Mouse (Mus musculus) right cerebral cortex, postnatal 36 days (tissue): Measurements from ENCODE around the gene Gm4881.

Experiments
- DNase-seq, 2 experiments: peaks; one replicate each; pipeline ENCODE4 v3.0.0; 2022; ENCODE audit warnings: low spot score in 2 of 2, mixed read lengths in 1 of 2

Gm4881 gene

DNA sequence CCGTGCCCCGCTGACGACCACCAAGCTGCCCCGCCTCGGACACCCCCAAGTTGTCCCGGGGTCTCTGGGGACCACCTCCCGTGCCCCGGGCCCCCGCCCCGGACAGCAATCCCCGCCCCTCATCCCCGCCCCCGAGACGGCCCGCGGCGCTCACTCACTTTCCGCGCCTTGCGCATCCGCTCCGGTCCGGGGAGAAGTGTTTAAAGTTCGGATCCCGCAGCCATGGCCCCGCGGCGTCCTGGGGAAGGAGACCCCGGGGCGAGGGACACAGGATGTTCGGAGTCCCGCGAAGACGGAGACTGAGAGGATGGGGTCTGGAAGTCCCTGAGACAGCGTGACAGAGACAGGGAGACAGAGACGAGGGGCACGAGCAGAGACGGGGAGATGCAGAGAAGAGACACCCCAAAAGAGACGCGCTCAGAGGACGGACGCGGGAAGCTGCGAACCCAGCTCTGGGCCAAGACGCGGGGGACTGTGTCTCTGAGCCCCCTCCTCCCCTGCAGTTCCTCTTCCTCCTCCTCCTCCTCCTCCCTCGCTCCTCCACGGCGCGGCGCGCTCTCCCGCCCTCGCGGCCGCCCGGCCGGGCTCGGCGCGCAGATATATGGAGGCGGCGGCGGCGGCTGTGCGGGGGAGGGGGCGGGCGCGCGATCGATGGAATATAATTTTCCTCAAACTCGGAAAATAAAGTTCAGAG, at the start of gene Gm4881:
Gene Gm4881, minus strand, starts transcription at position 238 of the 694 bp plus-strand sequence.
- DNase-seq: no peak

DNA sequence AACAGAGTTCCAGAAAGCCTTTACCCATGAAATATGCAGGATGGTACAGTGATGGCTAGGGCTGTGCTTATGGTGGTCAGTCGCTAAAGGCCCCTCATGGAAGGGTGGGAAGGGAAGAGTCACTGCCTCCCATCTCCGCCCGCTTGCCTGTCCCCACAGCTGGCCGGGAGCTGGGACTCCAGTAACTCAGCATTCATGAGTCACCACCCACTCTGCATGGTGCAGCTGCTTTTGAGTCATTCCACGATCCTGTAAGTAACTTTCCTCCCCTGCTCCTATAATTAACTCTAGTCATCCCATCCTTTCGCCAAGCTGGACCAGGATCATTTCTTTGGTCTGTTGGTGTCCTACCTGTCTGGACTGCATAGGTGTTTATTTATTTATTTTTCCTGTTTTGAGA, 48.8 kb upstream of the Gm4881 start:
- DNase-seq: peak in 1 of 2 experiments; percentile 67

DNA sequence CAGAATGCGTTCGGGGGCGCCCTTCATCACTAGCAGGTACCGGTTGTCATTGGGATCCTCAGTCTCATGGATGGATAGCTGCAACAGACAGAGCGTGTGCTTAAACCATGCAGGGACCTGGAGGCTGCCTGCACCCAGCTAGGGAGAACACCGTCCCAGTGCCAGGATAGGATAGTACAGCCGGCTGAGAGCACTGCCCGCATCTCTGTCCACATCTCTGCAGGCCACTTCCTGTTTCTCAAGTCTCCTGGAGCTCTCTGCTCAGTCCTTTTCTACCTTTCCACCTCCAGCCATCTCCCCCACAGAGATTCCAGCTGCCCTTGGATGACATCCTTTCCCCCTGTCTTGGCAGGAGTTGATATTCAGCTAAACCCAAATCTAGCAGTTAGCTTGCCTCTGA, 46.2 kb upstream of the Gm4881 start:
- DNase-seq: no peak

DNA sequence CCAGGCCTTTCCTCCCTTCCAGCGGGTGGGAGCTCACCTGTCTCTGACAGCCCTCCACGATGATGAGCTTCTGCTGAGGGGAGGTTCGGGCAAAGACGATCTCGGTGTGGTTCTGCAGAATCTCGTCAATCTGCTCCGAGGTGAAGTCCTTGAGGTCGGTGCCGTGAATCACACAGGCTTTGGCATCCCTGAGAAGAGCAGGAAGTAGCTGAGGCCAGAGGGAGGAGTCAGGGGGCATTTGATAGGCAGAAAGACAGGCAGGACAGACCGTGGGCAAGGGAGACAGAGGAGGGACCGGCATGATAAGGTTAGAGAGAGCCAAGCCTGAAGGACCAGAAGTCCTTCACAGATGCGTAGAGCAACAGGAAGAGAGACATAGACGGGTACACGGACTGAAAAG, 43.6 kb upstream of the Gm4881 start:
- no peak for DNase-seq

DNA sequence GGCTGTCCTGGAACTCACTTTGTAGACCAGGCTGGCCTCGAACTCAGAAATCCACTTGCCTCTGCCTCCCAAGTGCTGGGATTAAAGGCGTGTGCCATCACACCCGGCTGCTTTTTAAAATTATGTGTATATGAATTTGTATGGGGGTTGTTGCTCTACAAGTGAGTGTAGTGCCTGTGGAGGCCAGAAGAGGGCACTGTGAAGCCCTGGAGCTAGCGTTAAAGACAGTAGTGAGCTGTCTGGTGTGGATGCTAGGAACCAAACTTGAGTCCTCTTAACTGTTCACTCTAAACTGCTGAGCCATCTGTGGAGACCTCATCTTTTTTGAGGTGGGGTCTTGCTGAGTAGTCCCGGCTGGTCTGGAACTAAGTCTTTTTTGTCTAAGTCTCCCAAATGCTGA, 41.5 kb upstream of the Gm4881 start:
- DNase-seq: no peak

DNA sequence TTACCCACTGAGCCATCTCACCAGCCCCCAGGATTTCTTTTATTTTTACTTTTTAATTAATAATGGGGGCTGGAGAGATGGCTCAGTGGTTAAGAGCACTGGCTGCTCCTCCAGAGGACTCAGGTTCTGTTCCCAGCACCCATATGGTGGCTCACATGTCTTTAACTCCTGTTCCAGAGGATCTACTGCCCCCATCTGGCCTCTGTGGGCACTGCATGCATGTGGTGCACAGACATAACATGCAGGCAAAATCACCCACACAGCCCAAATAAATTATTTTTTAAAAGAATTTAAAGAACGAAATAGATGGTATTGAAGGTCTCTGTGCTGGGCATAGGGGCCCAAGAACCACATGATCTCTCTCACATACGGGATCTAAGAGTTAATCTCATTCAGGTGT, 40.0 kb upstream of the Gm4881 start:
- DNase-seq: no peak

DNA sequence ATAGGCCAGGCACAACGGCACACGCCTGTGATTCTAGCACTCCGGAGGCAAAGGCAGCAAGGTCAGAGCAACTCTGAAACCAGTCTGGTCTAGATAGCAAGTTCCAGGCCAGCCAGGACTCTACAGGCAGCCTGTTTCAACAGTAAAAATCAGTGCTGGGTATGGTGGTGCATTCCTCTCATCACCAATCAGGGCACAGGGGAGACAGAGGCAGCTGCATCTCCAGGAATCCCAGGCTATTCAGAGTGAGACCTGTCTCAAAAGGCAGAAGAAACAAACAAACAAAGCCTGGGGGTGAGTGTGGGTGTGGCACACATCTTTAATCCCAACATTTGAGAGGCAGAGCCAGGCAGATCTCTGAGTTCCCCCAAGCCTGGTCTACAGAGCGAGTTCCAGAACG, 39.1 kb upstream of the Gm4881 start:
- no peak for DNase-seq

DNA sequence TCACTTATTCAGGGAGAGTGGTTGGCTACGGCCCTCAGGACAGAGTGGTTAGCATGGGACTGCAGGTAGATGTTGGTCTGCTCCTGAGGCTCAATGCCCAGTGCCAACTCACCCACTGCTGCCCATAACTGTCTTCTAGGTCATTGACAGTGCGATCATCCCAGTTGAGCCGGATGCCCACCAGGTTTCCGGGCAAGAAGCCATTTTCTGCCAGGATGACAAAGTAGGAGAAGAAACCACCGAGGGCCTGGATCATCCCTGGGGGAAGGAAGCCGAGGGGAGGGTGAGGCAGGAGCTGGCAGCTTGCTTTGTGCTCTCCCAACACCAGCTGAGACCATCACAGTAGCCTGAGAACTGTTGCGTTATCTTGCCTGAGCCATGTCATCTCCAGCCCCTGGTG, 36.1 kb upstream of the Gm4881 start:
- no peak for DNase-seq

DNA sequence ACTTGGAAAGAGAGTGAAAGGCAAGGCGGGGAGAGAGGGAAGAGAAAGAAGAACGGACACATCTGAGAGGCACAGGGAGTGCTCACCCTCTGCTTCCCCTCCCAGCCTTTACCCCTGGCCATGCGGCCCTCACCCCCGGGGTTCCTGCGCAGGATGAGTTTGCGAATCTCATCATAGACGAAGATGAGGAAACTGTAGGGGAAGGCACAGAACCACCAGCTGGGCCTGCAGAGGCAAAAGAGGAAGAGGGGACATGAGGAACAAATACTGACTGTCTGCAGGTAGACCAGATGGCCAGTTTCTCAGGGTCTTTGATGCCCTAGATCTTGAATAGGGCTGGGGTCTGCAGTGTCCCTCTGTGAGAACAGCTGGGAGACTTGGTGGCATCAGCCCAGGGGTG, 34.5 kb upstream of the Gm4881 start:
- no peak for DNase-seq

DNA sequence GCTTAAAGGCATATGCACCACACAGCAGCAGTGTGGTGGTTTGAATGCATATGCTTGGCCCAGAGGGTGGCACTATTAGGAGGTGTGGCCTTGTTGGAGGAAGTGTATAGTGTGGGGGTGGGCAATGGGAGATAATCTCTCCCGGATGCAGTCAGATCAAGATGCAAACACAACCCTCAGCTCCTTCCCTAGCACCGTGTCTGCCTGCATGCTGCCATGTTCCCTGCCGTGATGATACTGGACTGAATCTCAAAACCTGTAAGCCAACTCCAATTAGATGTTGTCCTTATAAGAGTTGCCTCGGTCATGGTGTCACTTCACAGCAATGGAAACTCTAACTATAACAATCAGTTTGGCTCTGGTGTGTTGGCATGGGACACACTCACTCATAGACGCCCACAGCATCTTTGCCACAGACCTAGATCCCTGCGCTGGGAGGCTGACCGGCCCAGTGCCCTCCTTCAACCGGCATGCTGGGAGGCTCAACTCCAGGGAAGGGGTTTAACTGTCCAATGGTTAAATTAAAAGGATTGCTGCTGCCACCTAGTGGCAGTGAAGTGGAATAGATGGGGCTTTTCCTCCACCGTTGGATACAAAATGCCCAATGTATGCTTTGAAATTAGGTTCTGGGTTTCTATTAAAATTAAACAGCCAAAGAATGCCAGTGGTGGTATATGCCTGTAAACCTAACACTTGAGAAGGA, 30.8 kb upstream of the Gm4881 start:
- no peak for DNase-seq

DNA sequence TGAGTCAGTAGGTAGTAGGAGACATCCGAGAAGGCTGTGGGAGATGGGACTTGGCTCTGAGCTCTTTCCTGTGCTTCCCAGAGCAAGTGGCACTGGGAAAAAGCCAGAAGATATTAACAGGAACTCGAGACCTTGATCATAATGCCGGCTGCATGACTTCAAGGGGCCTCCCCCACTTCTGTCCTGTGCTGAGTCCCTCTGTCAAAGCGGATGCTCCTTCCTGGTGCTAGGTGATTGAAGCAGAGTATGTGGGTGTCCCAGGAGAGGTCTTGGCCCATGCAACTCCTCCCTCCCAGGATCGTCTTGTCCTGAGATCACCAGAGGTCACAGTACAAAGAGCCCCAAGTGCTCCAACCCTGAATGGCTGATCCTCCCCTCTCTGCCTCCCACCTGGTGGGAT, 29.6 kb upstream of the Gm4881 start:
- DNase-seq: no peak

DNA sequence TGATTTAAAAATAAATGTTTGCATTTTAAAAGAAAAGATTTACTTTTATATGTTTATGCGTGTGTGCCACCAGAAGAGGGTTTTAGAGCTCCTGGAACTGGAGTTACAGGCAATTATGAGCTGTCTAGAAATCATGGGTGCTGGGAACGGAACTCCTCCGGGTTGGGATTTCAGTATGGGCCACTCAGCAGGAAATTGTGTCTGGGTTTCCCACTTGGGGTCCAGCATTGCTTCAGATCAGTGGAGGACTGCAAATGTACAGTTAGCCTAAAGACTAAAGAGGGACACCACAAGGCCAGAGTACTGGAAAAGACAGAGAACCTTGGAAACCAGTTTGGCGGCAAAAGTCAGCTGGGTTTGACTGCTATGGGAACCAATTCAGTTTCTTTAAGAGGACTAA, 28.9 kb upstream of the Gm4881 start:
- DNase-seq: no peak

DNA sequence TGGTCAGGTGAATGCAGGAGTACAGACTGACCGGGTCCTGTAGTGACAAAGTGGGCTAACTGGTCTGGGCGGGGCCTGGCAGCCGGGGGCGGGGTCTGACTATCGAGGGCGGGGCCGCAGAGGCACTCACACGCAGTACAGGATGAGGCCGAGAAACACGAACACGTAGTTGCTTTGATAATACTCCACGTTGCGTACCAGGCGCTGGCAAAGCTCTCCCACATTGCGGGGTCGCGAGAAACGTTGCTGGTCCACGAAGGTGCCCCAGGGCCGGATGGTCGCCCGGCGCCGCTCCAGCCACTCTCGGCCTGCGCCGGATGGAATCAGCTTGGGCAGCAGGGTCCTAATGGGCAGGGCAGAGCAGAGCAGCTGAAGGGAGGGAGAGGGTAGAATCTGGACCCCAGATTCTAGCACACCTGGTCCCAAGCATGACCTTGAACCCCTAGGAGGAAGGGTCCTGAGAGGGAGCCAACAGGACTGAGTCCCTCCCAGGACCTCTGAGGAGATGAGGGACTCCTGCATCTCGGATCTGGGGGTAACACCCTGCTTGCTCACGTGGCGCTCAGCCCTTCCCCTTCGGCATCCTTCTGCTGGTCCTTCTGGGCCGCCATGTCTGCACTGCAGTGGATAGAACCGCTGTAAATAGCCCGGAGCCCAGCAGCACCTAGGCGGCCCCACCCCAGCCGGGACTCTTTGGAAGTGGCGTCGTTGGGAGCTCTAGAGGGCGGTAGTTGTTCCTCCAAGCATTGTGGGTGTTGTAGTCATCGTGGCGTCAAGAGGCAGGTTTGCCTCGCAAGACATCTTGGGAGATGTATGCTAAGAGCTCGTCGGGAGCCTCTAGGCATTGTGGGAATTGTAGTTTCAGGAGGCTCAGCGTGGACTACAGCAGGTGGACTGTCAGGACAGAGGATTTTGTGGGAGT, 27.9 kb upstream of the Gm4881 start, which contains the start of gene Rabac1:
Gene Rabac1, minus strand, starts transcription at position 783 of the 922 bp plus-strand sequence.
- DNase-seq: peak; percentile 92 to 97

DNA sequence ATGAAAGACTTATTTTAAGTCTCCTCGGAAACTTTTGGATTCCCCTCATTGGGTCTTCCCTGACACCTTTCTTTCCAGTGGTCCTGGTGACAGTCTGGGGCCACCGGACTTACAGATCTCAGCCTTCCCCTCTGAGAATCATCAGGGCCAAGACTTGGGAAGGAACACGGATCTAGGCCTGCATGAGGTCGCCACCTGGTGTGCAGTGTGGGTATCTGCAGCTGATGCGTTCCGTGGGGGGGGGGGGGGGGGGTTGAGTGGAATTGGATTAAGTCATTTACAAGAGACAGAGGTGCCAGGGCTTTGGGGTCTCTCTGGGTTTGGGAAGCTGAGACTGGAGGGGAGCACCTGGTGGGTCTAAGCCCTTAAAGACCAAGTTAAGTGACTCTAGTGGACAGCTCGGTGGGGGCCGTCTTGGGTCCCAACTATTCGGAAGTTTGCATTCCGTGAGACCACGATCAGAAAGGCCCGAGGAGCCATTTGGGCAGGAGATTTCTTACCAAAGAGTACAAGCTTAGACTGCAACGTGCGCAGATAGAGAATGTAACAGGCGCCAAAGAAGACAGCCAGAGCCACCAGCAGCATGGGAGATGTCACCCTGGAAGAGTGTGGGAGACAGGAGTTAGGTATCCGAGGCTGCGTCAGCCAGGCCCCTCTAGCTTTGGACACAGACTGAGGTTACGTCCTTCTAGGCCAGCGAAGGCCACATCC, 27.1 kb upstream of the Gm4881 start:
- no peak for DNase-seq

DNA sequence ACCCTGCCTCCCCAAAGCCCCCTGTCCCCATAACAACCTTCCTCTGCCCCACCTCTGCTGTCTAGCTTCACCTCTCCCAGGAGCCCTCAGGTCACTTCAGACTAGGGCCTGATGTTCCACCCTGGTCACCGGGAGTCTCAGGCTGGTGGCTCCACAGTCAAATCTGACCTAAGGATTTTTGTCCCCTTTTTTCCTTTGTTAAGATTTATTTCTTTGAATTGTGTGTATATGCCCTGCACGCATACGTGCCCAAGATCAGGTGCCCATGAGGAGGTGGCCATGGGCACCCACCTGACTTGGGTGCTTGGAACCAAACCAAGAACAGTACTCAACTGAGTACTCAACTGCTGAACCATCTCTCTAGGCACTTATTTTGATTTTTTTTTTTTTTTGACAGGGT, 26.0 kb upstream of the Gm4881 start:
- no peak for DNase-seq

DNA sequence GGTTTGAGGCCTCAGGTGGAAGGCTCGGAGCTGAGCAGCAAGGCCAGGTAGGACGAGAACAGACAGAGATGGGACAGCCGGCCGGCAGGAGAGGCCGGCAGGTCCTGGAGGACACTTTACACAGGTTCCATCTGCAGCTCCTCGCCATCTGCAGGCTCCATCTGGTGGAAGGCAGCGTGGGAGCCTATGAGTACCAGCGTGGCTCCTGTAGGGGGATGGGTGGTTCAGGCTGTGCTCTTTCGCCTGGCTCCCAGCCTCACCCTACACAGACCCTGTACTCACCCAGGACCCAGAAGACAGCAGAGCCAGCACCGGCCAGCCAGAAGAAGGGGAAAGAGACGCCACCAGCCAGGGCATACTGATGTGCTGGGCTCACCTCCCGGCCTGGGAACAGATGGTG, 25.5 kb upstream of the Gm4881 start:
- no peak for DNase-seq

DNA sequence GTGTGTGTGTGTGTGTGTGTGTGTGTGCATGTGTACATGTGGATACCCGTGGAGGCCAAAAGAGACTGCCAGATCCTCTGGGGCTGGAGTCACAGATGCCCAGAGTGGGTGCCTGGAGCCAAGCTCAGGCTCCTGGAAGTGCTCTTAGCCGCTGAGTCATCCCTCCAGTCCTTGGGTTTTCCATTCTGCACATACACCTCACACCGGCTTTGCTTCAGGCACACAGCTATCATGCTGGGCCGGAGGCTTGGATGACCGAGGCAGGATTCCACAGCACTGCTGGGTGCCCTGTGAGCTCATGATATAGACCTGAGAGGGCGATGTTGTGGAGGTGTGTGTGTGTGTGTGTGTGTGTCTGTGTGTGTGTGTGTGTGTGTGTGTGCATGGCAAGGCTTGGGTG, 24.2 kb upstream of the Gm4881 start:
- no peak for DNase-seq

DNA sequence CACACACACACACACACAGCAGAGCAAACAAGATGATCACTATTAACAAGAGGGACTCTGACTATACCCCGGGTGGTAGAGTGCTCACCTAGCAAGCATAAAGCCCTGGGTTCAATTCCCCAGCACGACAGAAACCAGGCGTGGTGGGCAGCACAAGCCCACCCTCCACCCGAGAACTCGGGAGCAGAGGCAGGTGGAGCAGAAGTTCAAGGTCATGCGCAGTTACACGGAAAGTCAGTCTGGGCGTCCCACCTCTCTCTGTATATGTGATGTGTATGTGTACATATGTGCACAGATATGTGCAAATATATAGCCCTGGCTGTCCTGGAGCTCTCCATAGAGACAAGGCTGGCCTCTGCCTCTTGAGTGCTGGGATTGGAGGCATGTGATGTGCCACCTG, 23.7 kb upstream of the Gm4881 start:
- no peak for DNase-seq

DNA sequence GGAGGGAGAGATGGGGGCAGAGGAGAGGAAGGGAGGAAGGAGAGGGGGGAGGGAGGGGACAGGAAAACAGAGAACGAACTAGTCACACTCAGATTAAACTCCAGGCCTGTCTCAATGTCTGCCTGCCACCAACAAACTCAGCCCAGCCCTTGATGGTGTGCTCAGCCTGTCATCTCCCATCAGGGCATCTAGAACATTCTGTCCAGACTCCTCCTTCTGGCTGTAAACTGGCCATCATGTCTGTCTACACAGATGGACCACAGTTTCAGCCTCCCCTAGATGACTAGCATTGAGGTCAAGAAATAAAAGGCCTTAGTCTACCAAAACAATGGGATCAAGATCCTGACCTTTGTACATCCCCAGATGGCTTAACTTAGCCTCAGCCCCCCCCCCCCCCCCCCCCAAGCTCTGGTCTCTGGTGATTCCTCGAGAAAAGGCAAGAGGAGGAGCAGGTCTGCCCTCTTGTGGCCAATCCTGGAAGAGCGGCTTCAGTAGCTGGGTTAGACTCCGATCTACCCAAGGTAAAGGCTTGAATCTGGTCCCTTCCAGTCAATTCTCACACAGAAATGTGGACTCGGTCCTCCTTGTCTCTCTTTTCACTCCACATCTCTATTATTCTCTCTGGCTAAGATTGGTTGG, 20.7 kb upstream of the Gm4881 start:
- peak; percentile 67 for DNase-seq

DNA sequence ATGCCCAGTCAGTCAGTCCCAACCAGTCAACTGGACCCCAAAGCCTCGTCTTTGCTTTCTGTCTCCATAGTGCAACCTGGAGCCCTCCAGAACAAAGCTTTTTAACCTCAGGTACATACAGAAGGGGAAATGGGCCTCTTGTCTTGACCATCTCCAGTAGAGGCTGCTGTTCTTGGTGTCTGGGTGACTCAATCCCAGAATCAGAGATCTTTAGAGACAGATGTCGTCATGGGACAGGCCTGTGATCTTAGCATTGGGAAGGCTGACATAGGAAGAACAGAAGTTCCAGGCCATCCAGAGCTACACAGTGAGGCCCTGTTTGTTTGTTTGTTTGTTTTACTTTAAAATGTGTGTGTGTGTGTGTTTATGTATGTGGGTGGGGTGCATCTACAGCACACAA, 20.0 kb upstream of the Gm4881 start:
- no peak for DNase-seq

DNA sequence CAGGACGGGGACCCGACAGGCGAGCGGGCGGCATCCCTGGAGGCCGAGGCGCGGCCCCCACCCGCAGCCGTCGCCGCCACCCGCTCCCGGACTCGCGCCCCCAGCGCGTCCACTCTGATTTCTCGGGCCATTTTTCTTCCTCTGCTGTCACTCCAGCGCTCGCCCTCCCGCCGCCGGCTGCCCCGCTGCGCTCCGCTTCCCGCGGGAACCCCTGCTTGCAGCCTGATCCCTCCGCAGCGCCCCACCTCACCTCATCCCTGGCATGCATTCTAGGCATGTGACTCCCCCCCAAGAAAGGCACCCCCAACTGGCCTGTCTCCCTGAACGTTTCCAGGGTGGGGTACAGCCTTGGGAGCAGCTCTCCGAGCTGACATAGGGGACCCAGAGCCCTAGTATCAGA, 10.9 kb upstream of the Gm4881 start:
- DNase-seq: no peak
